Mouse (Mus musculus): ENCODE results near the gene Mob4. TPM values are rescaled to one million over a fixed set of nuclear protein-coding genes. Genes with fewer than 3 reads are reported as not detected.
A peak's percentile ranks its signal among the peaks of the same experiment; 100 is the strongest.
"Not testable (repeated sequence)": the region's sequence is repeated elsewhere in the genome, so short reads cannot be mapped to it uniquely, and the experiment has no call there.

Gene Mob4
- polyA plus RNA-seq, 1 experiment from 2014 or later: 159 TPM

DNA sequence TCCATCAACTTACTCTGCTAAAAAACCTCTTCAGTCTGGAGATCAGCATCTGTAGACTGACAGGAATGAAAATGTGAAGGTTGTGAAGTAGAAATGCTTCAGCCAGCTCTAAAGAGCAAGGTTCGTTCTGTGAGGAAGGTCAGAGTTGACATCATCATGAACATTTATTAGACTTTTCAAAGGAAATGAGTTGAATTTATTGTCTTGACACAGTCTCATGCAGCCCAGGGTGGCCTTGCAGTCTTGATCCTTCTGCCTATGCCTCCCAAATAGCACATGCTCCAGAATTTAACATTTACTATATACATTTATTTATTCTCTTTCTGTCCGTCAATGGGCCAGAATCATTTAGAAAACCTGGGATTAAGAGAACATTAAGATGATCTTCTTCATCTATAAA is 7.5 kb upstream of the Mob4 start:
- 78% methylated on average over 2 of the region's 2 CpGs for WGBS
- no peak overlapping the region for H3K27ac ChIP-seq (ENCODE audit: low read length)
- H3K9ac ChIP-seq (replicated peaks; ENCODE audit: low read depth, low read length): no peak overlapping the region
- H3K4me2 ChIP-seq (replicated peaks; ENCODE audit: low read depth, low read length): no peak overlapping the region
- ATAC-seq (ENCODE audit: insufficient number of reproducible peaks, insufficient read depth, low FRiP score, low read depth): no peak
- no peaks in the 10 kb centered on the region for H3K27me3 ChIP-seq (ENCODE audit: control insufficient read depth, insufficient read depth, low read length)
- no peaks in the 10 kb centered on the region for H3K36me3 ChIP-seq (ENCODE audit: control insufficient read depth, insufficient read depth, low read length)
- H3K4me1 ChIP-seq (ENCODE audit: control insufficient read depth, insufficient read depth, low read length): no peaks in the 10 kb centered on the region
- H3K4me3 ChIP-seq (ENCODE audit: low read depth, low read length): no peak overlapping the region
- no peaks in the 10 kb centered on the region for H3K9me3 ChIP-seq (ENCODE audit: control insufficient read depth, low read depth, low read length)

DNA sequence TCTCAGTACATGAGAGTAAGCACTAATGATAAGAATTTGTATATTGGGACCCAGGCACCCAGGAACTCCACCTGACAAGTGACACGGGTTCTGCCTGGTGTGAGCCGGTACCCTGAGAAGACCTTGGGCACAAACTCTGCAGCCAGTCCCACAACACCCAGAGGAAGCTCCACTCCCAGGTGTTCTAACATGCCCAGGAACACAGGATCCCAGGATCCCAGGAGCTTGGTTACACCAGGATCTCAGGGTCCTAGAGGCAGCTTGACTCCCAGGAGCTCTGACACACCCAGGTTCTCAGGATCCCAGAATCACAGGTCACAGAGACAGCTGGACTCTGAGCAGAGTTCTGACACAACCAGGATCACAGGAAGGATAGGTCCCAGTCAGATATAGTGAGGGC is 6.9 kb upstream of the Mob4 start:
- WGBS: 93% methylated on average over 2 of the region's 2 CpGs
- not testable (repeated sequence) for H3K9ac ChIP-seq (replicated peaks; ENCODE audit: low read depth, low read length); H3K9me3 ChIP-seq (ENCODE audit: control insufficient read depth, low read depth, low read length); H3K27me3 ChIP-seq (ENCODE audit: control insufficient read depth, insufficient read depth, low read length); ATAC-seq (ENCODE audit: insufficient number of reproducible peaks, insufficient read depth, low FRiP score, low read depth); H3K4me2 ChIP-seq (replicated peaks; ENCODE audit: low read depth, low read length); H3K27ac ChIP-seq (ENCODE audit: low read length); H3K4me1 ChIP-seq (ENCODE audit: control insufficient read depth, insufficient read depth, low read length); H3K4me3 ChIP-seq (ENCODE audit: low read depth, low read length); H3K36me3 ChIP-seq (ENCODE audit: control insufficient read depth, insufficient read depth, low read length)

DNA sequence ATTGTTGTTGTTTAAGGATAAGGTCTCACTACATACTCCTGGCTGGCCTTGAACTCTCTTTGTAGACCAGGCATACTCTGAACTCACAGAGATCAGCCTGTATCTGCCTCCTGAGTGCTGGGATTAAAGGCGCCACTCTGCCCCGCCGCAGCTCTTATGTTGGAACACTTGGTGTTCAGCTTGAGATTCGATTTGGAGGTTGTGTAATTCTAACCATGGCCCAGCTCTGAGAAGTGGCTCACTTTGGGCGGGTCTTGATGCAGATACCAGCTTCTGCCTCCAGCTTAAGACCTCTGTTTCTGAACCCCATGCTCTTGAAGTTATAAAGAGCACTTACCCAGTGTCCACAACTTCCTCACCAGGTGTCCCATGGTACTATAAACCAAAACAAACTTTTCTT is 1.3 kb upstream of the Mob4 start:
- Histone ChIP-seq H3K27ac (ENCODE audit: low read length) (no peak overlapping the region), H3K36me3 (ENCODE audit: control insufficient read depth, insufficient read depth, low read length) (no peaks in the 10 kb centered on the region), H3K9me3 (ENCODE audit: control insufficient read depth, low read depth, low read length) (no peaks in the 10 kb centered on the region), H3K4me2 (replicated peaks; ENCODE audit: low read depth, low read length) (no peak overlapping the region), H3K9ac (replicated peaks; ENCODE audit: low read depth, low read length) (no peak overlapping the region), H3K4me3 (ENCODE audit: low read depth, low read length) (no peak overlapping the region), H3K27me3 (ENCODE audit: control insufficient read depth, insufficient read depth, low read length) (no peaks in the 10 kb centered on the region), H3K4me1 (ENCODE audit: control insufficient read depth, insufficient read depth, low read length) (peaks cover 9% of the 10 kb centered on the region; the same call in 1 of the 2 replicates)
- no peak for ATAC-seq (ENCODE audit: insufficient number of reproducible peaks, insufficient read depth, low FRiP score, low read depth)
- 94% methylated on average over 5 of the region's 5 CpGs for WGBS

DNA sequence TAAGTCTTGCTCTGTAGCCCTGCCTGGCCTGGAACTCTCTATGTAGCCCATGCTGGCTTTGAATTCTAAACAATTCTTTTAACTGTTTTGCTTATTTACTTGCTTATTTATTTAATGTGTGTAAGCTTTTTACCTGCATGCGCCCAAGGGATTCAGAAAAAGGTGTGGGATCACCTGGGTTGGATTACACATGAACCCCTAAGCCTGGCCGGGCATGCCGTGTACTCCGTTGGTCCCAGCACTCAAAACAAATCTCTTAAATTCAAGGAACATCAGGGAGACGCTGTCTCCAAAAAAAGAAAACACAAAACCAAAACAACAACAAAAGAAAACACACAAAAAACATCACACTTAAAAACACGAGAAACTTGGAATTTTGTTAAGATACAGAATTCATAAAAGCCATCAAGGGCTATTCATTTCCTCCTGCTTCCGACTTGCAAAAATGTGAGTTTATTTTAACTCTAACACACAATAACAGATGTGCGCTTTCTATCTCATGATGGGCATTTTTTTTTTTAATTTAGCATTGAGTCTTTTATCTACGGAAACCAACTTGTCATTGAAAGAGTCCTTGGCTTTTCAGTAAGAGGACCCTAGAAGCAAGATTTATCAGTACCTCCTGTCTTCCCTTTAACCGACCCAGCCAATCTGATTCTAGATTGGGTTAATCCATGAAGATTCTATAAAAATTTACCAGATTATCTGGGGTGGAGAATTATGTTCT is 678 bp upstream of the Mob4 start:
- H3K27me3 ChIP-seq (ENCODE audit: control insufficient read depth, insufficient read depth, low read length): no peaks in the 10 kb centered on the region
- no peak for ATAC-seq (ENCODE audit: insufficient number of reproducible peaks, insufficient read depth, low FRiP score, low read depth)
- peaks cover 9% of the 10 kb centered on the region; the same call in 1 of the 2 replicates for H3K4me1 ChIP-seq (ENCODE audit: control insufficient read depth, insufficient read depth, low read length)
- H3K9me3 ChIP-seq (ENCODE audit: control insufficient read depth, low read depth, low read length): no peaks in the 10 kb centered on the region
- H3K4me3 ChIP-seq (ENCODE audit: low read depth, low read length): peak overlapping the region; percentile 96
- peak overlapping the region; percentile 31 for H3K9ac ChIP-seq (replicated peaks; ENCODE audit: low read depth, low read length)
- H3K27ac ChIP-seq (ENCODE audit: low read length): peak overlapping the region; percentile 99; the same call in 1 of the 2 replicates
- no peaks in the 10 kb centered on the region for H3K36me3 ChIP-seq (ENCODE audit: control insufficient read depth, insufficient read depth, low read length)
- H3K4me2 ChIP-seq (replicated peaks; ENCODE audit: low read depth, low read length): peak overlapping the region; percentile 52
- 64% methylated on average over 10 of the region's 10 CpGs for WGBS

DNA sequence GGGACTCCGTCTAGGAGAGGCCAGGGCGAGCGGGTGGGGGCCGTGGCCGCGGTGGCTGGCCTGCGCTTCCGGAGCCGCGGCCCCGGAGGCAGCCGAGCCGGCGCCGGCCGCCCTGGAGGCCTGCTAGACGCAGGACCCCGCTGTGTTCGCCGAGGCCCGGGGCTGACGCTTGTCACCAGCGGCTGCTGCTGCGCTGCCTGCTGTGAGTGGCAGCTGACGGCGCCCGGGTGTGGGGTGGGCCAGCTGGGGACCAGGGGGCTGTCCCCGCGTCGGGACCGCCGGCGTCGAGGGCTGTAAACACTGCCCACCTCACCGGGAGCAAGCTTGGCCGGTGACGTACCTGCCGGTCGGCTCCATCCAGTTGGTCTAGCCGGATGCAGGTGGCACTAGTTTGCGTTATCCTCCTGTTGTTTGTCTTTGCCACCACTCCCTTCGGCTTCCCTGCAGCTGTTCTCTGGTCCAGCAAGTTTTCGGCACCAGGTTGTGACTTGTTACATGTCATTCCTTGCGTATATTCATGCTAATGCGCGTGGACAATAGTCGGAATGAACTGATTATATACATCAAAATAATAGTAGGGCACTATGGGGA is 488 bp downstream of the Mob4 start:
- WGBS: under 1% methylated on average over 47 of the region's 47 CpGs
- peak overlapping the region; percentile 98 for H3K9ac ChIP-seq (replicated peaks; ENCODE audit: low read depth, low read length)
- no peaks in the 10 kb centered on the region for H3K9me3 ChIP-seq (ENCODE audit: control insufficient read depth, low read depth, low read length)
- peak overlapping the region; percentile 96 for H3K4me3 ChIP-seq (ENCODE audit: low read depth, low read length)
- no peaks in the 10 kb centered on the region for H3K36me3 ChIP-seq (ENCODE audit: control insufficient read depth, insufficient read depth, low read length)
- H3K4me2 ChIP-seq (replicated peaks; ENCODE audit: low read depth, low read length): peak overlapping the region; percentile 52
- no peaks in the 10 kb centered on the region for H3K27me3 ChIP-seq (ENCODE audit: control insufficient read depth, insufficient read depth, low read length)
- ATAC-seq (ENCODE audit: insufficient number of reproducible peaks, insufficient read depth, low FRiP score, low read depth): peak; percentile 84
- H3K4me1 ChIP-seq (ENCODE audit: control insufficient read depth, insufficient read depth, low read length): peaks cover 9% of the 10 kb centered on the region; the same call in 1 of the 2 replicates
- H3K27ac ChIP-seq (ENCODE audit: low read length): peak overlapping the region; percentile 99

DNA sequence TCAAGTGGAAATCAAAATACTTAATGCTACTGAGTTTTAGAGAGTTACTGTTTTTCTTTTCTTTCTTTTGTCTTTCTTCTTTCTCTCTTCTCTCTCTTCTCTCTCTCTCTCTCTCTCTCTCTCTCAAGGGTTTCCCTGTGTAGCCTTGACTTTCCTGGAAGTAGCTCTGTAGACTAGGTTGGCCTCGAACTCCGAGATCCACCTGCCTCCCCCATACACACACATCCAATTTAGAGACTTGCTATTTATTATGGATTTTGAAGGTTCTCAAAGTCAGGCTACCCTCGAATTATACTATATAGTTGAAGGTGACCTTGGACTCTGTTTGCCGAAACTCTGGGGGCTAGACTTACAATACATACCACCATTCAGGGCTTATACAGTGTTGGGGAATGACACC is 1.3 kb downstream of the Mob4 start:
- ATAC-seq (ENCODE audit: insufficient number of reproducible peaks, insufficient read depth, low FRiP score, low read depth): no peak
- peak overlapping the region; percentile 52 for H3K4me2 ChIP-seq (replicated peaks; ENCODE audit: low read depth, low read length)
- peak overlapping the region; percentile 99; the same call in 1 of the 2 replicates for H3K27ac ChIP-seq (ENCODE audit: low read length)
- peak overlapping the region; percentile 96 for H3K4me3 ChIP-seq (ENCODE audit: low read depth, low read length)
- H3K36me3 ChIP-seq (ENCODE audit: control insufficient read depth, insufficient read depth, low read length): no peaks in the 10 kb centered on the region
- H3K9ac ChIP-seq (replicated peaks; ENCODE audit: low read depth, low read length): peak overlapping the region; percentile 98; the same call in 1 of the 2 replicates
- no peaks in the 10 kb centered on the region for H3K27me3 ChIP-seq (ENCODE audit: control insufficient read depth, insufficient read depth, low read length)
- whole genome bisulfite sequencing: 61% methylated on average over 4 of the region's 4 CpGs
- peaks cover 9% of the 10 kb centered on the region; the same call in 1 of the 2 replicates for H3K4me1 ChIP-seq (ENCODE audit: control insufficient read depth, insufficient read depth, low read length)
- H3K9me3 ChIP-seq (ENCODE audit: control insufficient read depth, low read depth, low read length): no peaks in the 10 kb centered on the region

DNA sequence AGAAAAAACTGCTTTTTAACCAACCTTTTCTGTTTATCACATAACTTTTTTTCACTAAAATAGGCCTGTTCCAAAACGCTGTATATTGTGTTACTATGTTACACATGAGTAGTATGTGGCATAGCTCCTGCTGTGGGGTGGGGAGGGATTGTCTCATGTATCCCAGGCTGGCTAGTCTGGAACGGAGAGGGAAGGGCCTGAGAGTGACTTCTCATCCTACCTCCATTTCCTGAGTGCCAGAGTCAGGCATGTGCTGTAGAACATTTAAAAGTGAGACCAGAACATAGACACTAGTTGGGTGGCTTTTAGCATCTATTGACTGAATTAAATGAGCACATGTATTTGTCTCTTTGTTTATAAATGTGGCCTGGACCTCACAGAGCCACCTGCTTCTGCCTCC is 2.1 kb downstream of the Mob4 start:
- no peaks in the 10 kb centered on the region for H3K27me3 ChIP-seq (ENCODE audit: control insufficient read depth, insufficient read depth, low read length)
- H3K27ac ChIP-seq (ENCODE audit: low read length): no peak overlapping the region
- H3K4me3 ChIP-seq (ENCODE audit: low read depth, low read length): no peak overlapping the region
- H3K36me3 ChIP-seq (ENCODE audit: control insufficient read depth, insufficient read depth, low read length): no peaks in the 10 kb centered on the region
- H3K4me1 ChIP-seq (ENCODE audit: control insufficient read depth, insufficient read depth, low read length): peaks cover 9% of the 10 kb centered on the region; the same call in 1 of the 2 replicates
- WGBS: 70% methylated on average over 2 of the region's 2 CpGs
- H3K4me2 ChIP-seq (replicated peaks; ENCODE audit: low read depth, low read length): no peak overlapping the region
- ATAC-seq (ENCODE audit: insufficient number of reproducible peaks, insufficient read depth, low FRiP score, low read depth): no peak
- H3K9ac ChIP-seq (replicated peaks; ENCODE audit: low read depth, low read length): peak overlapping the region; percentile 21; the same call in 1 of the 2 replicates
- no peaks in the 10 kb centered on the region for H3K9me3 ChIP-seq (ENCODE audit: control insufficient read depth, low read depth, low read length)

DNA sequence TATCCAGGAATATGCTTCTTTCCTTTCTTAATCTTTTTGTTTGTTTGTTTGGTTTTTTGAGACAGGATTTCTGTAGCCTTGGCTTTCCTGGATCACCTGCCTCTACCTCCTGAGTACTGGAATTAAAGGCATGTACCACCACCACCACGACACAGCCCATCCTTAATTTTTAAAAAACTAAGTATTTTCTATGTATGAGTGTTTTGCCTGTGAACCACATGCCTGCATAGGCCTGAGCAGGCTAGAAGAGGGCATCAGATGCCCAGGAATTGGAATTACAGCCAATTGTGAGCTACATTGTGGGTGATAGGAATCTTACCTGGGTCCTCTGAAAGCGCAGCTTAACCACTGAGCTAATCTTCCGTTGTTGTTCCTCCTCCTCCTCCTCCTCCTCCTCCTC is 3.3 kb downstream of the Mob4 start:
- ATAC-seq (ENCODE audit: insufficient number of reproducible peaks, insufficient read depth, low FRiP score, low read depth): no peak
- Histone ChIP-seq H3K36me3 (ENCODE audit: control insufficient read depth, insufficient read depth, low read length) (0 out of 2 replicates have a peak, but pooled peaks cover 4% of the 10 kb centered on the region), H3K9ac (replicated peaks; ENCODE audit: low read depth, low read length) (no peak overlapping the region), H3K27me3 (ENCODE audit: control insufficient read depth, insufficient read depth, low read length) (no peaks in the 10 kb centered on the region), H3K4me1 (ENCODE audit: control insufficient read depth, insufficient read depth, low read length) (peaks cover 9% of the 10 kb centered on the region; the same call in 1 of the 2 replicates), H3K9me3 (ENCODE audit: control insufficient read depth, low read depth, low read length) (no peaks in the 10 kb centered on the region), H3K4me3 (ENCODE audit: low read depth, low read length) (no peak overlapping the region), H3K27ac (ENCODE audit: low read length) (no peak overlapping the region), H3K4me2 (replicated peaks; ENCODE audit: low read depth, low read length) (no peak overlapping the region)
- 97% methylated on average over 3 of the region's 3 CpGs for WGBS

Data from stomach, embryonic 14.5 days (tissue).